Mouse (Mus musculus) layer of hippocampus, adult 2 months (tissue): ENCODE results near the gene Spz1. TPM values are rescaled to one million over a fixed set of nuclear protein-coding genes. Genes with fewer than 3 reads are reported as not detected.

Experiments used
- DNase-seq, 2 experiments: peaks; one replicate each; pipeline ENCODE4 v3.0.0; 2022; ENCODE audit warnings: low spot score in 2 of 2
- H3K27ac ChIP-seq: fragments of 200-600 bp; 2 replicates; pipeline ENCODE4 v1.8.1; 2022
- H3K4me3 ChIP-seq: fragments of 200-600 bp; 2 replicates; pipeline ENCODE4 v1.8.1; 2022; ENCODE audit warnings: mild to moderate bottlenecking
- CTCF ChIP-seq: fragments of 200-600 bp; conservative IDR thresholded peaks from 2 replicates; pipeline ENCODE4 v1.8.1; 2022; ENCODE audit warnings: antibody characterized with exemption, mild to moderate bottlenecking, moderate library complexity
- total RNA-seq, 2 experiments: library from RNA; stranded (reverse); gene quantifications; 2 replicates each; pipeline ENCODE4 v1.2.3; 2021

Gene Spz1
- total RNA-seq, 2 experiments from 2014 or later = not detected

DNA sequence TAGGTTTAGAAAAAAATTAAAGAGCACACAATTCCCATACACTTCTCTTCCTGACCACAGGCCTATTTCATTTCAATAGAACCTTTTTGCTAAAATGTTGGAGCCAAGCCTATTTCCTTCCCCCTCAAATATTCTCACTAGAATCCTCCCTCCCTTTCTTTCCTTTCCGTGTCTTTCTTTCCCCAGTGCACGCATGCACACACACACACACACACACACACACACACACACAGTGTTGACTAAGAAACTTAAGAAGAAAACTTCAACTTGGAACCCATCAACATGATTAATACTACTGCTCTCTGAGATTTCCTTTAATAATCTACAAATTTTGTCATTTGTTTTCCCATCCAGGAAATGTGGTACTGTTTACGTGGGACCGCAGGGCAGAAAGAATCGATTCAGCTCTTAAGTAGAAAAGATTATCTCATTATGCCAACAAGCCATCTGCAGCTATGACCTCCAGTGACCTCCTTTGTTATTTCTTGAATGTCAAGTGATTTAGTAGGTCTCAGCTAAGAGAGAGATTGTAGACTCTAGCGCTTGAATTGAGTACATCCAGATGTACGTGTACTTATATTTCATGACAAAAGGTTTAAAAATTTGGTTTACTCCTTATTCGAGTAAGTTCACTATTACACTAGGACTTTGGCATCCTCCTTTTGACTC is 19.4 kb downstream of the Spz1 start:
- no peak for DNase-seq
- H3K4me3 ChIP-seq = no peak overlapping the region
- no peak for TF ChIP-seq CTCF
- H3K27ac ChIP-seq = no peak overlapping the region

DNA sequence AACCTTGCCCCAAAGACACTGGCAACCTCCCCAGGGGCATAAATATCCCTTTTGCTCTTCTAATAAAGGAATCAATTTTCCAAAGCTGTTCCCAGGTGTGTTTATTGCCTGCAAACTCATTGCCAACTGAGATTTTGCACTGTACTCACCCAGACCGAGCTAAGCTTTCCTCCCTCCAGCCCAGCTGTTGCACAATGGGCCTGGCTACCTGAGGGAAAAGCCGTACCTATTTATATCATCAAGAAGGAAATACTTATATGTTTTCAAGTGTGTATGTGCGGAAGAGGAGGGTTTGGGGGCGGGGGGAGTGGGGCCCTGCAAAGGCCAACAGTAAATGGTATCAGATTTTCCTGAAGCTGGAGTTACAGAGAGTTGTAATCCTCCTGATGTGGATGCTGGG is 28.9 kb downstream of the Spz1 start:
- Histone ChIP-seq H3K4me3 (no peak overlapping the region), H3K27ac (no peak overlapping the region)
- no peak for TF ChIP-seq CTCF
- DNase-seq = no peak

DNA sequence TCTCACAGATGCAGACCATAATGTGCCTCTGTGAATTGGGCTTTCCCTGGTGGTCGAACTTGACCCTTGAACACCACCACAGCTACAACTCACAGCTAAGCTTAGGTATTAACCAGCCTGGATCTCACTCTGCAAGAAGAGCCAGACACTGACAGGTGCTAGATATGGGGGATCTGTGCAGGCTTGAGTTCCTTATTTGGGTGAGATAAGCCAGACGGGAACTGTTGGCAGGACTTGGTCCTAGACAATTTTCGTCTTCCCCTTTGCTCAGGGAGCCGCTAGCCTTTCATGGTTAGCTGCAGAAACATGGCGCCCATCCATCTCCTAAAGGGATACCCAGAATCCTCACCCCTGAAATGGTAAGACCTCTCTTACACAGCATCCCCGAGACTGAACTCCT is 35.0 kb downstream of the Spz1 start:
- TF ChIP-seq CTCF = no peak
- no peak overlapping the region for H3K27ac ChIP-seq
- no peak for DNase-seq
- H3K4me3 ChIP-seq = no peak overlapping the region

DNA sequence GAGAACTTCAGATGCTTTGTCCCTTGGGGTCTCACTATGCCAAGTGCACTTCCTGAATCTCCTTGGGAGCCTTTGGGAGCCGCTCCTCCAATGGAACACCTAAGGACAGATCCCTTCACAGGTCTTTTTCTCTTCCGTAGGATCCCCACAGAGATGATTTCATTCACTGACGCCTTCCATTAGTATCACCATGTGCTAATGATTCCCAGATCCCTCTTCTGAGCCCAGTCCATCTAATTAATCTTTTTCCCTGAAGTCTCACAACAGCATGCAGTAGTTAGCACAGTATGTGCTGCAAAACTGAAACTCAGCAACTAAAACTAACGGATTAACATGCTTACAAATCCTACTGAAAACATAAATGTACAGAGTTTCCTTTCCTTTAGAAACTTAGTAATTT is 36.8 kb downstream of the Spz1 start:
- Histone ChIP-seq H3K4me3 (no peak overlapping the region), H3K27ac (no peak overlapping the region)
- DNase-seq = no peak
- TF ChIP-seq CTCF = no peak

DNA sequence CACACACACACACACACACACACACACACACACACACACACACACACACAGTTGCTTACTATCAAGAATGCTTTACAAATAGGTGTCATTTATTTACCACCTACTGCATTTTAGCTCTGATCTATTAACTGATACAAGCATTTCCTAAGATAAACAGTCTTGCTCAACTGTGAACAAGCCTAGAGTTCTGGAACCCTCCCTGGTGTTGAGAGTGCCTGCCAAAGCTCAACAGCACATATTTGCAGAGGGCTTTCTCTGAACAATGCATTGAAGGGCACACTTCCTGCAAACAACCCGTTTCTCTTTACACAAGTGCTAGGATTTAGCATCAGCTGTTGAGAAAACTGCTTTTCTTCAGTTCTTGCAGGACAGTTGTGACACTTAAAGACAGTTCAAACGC is 42.2 kb downstream of the Spz1 start:
- H3K4me3 ChIP-seq = no peak overlapping the region
- no peak for TF ChIP-seq CTCF
- no peak for DNase-seq

DNA sequence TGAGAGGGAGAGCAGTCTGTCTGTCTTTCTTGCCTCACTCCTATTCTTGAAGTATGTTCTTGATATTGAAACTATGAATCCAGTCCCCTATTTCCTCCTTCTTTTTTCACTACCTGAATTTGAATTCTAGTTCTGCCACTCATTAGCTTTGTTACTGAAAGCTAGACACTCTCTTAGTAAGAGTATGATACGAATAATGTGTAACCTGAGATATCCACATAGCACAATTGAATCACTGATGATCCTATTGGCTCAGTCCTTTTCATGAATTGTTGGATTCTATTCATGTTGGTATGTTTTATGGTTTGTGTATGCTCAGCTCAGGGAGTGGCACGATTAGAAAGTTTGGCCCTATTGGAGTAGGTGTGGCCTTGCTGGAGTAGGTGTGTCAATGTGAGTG is 43.8 kb downstream of the Spz1 start:
- Histone ChIP-seq H3K4me3 (no peak overlapping the region), H3K27ac (no peak overlapping the region)
- no peak for TF ChIP-seq CTCF
- DNase-seq = no peak

More for the DNA sequence above, 42.2 kb downstream of the Spz1 start:
- no peak overlapping the region for H3K27ac ChIP-seq

DNA sequence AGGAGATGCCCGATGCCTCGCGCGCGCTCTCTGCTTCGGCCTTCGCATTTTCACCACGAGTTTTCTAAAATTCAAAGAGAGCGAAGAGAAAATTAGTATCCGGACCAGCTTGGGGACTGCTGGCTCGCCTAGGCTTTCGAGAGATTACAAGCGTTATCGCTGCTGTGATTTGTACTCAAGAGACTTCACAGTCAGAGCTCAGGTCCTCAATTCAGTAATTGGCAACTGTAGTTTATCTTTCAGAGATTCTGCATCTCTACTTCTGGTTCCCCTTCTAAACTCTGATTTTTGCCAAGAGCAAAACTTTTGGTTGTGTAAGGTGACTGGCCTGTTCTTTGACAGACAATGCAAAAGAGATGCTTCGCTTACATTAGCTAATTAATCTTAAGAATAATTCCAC is 44.7 kb downstream of the Spz1 start:
- Histone ChIP-seq H3K4me3 (peak overlapping the region; percentile 66), H3K27ac (peak overlapping the region; percentile 93)
- DNase-seq = no peak
- TF ChIP-seq CTCF = no peak

DNA sequence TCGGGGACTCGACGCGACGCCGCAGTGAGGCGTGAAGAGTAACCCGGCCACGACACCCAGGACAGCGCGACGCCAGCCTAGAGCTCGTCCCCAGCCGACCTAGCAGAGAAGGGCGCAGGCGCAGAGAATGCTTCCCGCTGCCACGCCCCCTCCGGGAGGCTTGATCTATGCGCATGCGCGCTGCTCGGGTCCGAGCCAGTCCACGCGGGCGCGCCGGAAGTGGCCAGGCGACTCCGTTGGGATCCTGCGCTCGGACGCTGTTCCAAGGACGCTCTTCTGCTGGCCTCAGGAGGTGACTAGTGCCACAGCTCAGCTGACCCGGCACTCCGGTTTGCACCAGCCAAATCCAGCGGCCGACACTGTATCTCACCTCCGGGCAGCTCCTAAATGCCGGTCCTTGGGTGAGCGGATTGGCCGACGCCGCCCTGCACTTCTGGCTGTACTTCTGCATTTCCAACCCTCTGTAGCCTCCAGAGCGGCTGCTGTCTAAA is 45.2 kb downstream of the Spz1 start, which contains the start of gene Zfyve16:
Gene Zfyve16 (minus strand): TSS at position 148 of the 491 bp plus-strand sequence.
- Histone ChIP-seq H3K27ac (peak within 1 kb of the TSS; percentile 93), H3K4me3 (peak within 1 kb of the TSS; percentile 66)
- no peak for TF ChIP-seq CTCF
- DNase-seq = peak; percentile 94 to 98

DNA sequence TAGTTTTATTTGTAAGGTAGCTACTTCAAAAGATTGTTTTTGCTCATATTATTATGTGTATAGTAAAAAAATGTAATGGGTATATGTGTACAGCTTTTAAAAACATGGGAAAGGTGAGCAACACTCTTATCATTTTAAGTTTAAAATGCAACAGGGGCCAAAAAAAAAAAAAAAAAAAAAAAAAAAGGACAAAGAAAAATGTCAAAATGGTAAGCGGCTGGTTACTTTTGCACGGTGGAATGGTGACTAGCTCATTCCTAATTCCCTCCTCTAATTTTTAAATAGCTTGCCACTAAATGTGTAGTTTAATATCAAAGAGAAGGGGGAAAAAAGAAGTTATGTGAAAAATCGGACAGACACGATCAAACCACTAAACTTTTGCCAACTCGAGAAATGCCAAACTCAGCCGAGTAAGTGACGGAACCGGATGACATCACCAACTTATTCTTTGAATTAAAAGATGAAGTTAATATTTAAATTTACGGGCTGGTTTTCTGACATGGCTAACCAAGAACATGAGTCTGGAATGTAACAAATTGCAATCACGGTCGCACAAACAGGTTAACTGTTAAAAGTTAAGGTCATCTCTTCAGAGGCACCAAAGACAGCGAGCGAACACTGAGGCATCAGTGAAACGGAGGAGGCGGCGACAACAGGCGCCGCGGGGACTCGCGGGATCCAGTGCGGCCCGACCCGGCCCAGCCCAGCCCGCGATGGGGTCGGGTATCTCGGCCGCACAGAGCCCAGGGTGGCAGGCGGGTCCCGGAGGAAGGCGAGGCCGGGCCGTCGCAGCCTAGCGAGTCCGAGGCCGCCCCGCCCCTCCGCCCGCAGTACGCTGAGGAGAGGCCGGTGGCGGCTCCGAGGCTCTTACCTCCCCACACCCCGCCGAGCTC is 45.9 kb downstream of the Spz1 start:
- TF ChIP-seq CTCF = no peak
- peak overlapping the region; percentile 93 for H3K27ac ChIP-seq
- DNase-seq = no peak
- H3K4me3 ChIP-seq = peak overlapping the region; percentile 66

Other genes with a start within 250 kb of the Spz1 start
- gene Dhfr, start 221.4 kb downstream of the Spz1 start, total RNA-seq = 1 to 10 TPM; 1.3 to 1.5 TPM
- gene Msh3, start 221.2 kb downstream of the Spz1 start, total RNA-seq = 10 to 100 TPM; 24.6 to 27.8 TPM
- 10 to 100 TPM; 12.7 to 14.0 TPM for gene Ankrd34b, start 150.3 kb downstream of the Spz1 start, total RNA-seq
- gene Fam151b, start 92.2 kb downstream of the Spz1 start, total RNA-seq = 10 to 100 TPM in 1 of 2 experiments, 1 to 10 TPM in 1; 8.8 to 10.7 TPM
- 10 to 100 TPM; 16.9 to 21.0 TPM for gene Zfyve16, start 45.3 kb downstream of the Spz1 start, total RNA-seq
- 10 to 100 TPM; 67.1 to 72.1 TPM for gene Serinc5, start 34.9 kb upstream of the Spz1 start, total RNA-seq
- 10 to 100 TPM; 22.2 to 23.5 TPM for gene Thbs4, start 218.6 kb upstream of the Spz1 start, total RNA-seq